Mouse (Mus musculus) Muller cell, postnatal 12 days (primary cell): Measurements from ENCODE around the gene Slc16a10.

Experiments used
- DNase-seq: peaks from one replicate; pipeline ENCODE4 v3.0.0-alpha.2; 2015; ENCODE audit errors: inconsistent ontology term

Slc16a10 gene

GRCm38 (mm10) chr10:40141864-40142523, at the start of gene Slc16a10:
TSS of gene Slc16a10 (minus strand) at chr10:40142258.
- peak; percentile 96 for DNase-seq

- DNase-seq, result no peak
Observed at GRCm38 (mm10) chr10:40191338-40191979, 49.4 kb upstream of the Slc16a10 start.

GRCm38 (mm10) chr10:40190871-40191270, 48.8 kb upstream of the Slc16a10 start:
- no peak for DNase-seq

- DNase-seq, result no peak
Observed at GRCm38 (mm10) chr10:40189689-40190088, 47.6 kb upstream of the Slc16a10 start.

GRCm38 (mm10) chr10:40188831-40189230, 46.8 kb upstream of the Slc16a10 start:
- DNase-seq, result no peak

- DNase-seq, result no peak
Observed at GRCm38 (mm10) chr10:40185956-40186355, 43.9 kb upstream of the Slc16a10 start.

GRCm38 (mm10) chr10:40180011-40180410, 38.0 kb upstream of the Slc16a10 start:
- DNase-seq, result no peak

- no peak for DNase-seq
Observed at GRCm38 (mm10) chr10:40179142-40179541, 37.1 kb upstream of the Slc16a10 start.

GRCm38 (mm10) chr10:40177323-40177962, 35.4 kb upstream of the Slc16a10 start:
- DNase-seq, result peak; percentile 23

GRCm38 (mm10) chr10:40172136-40172535, 30.1 kb upstream of the Slc16a10 start:
- no peak for DNase-seq

- DNase-seq, result no peak
Observed at GRCm38 (mm10) chr10:40171211-40171610, 29.2 kb upstream of the Slc16a10 start.

GRCm38 (mm10) chr10:40170141-40170558, 28.1 kb upstream of the Slc16a10 start:
- no peak for DNase-seq

GRCm38 (mm10) chr10:40169566-40169965, 27.5 kb upstream of the Slc16a10 start:
- DNase-seq, result no peak

- DNase-seq, result no peak
Observed at GRCm38 (mm10) chr10:40169088-40169487, 27.0 kb upstream of the Slc16a10 start.

- DNase-seq, result no peak
Observed at GRCm38 (mm10) chr10:40164421-40165386, 22.6 kb upstream of the Slc16a10 start.

GRCm38 (mm10) chr10:40163914-40164313, 21.9 kb upstream of the Slc16a10 start:
- no peak for DNase-seq

GRCm38 (mm10) chr10:40163338-40163737, 21.3 kb upstream of the Slc16a10 start:
- DNase-seq, result no peak

- no peak for DNase-seq
Observed at GRCm38 (mm10) chr10:40161701-40162255, 19.7 kb upstream of the Slc16a10 start.

GRCm38 (mm10) chr10:40161236-40161635, 19.2 kb upstream of the Slc16a10 start:
- no peak for DNase-seq

GRCm38 (mm10) chr10:40152550-40152857, 10.4 kb upstream of the Slc16a10 start:
- DNase-seq, result no peak

GRCm38 (mm10) chr10:40151852-40152549, 9.9 kb upstream of the Slc16a10 start:
- DNase-seq, result no peak
